Mouse (Mus musculus) forebrain, embryonic 14.5 days (tissue): Measurements from ENCODE around the gene Ifna5. TPM values are rescaled to one million over a fixed set of nuclear protein-coding genes. Genes with fewer than 3 reads are reported as not detected.
A peak's percentile ranks its signal among the peaks of the same experiment; 100 is the strongest.
"Not testable (repeated sequence)": the region's sequence is repeated elsewhere in the genome, so short reads cannot be mapped to it uniquely, and the experiment has no call there.

Source experiments
- ATAC-seq: fragments of 200-750 bp; cut with Nextera tagmentation; 2 replicates; pipeline ENCODE4 v1.8.0; 2017; ENCODE audit warnings: mild to moderate bottlenecking, moderate library complexity
- DNase-seq: peaks from one replicate; pipeline ENCODE4 v3.0.0-alpha.2; 2015; ENCODE audit warnings: low spot score
- H3K27ac ChIP-seq: fragments of 300-500 bp; sonication (generic); 2 replicates; pipeline ENCODE4 v1.5.1; 2014; ENCODE audit warnings: low read depth, mild to moderate bottlenecking, control low read depth, low read length, moderate library complexity
- H3K27me3 ChIP-seq: fragments of 300-500 bp; sonication (generic); replicated peaks from 2 replicates; pipeline ENCODE4 v1.6.1; 2014; ENCODE audit warnings: low read length, control low read depth, mixed read lengths; ENCODE audit not compliant: control insufficient read depth, insufficient read depth
- H3K36me3 ChIP-seq: fragments of 300-500 bp; sonication (generic); 2 replicates; pipeline ENCODE4 v1.6.1; 2014; ENCODE audit warnings: low read length, control low read depth; ENCODE audit not compliant: control insufficient read depth, insufficient read depth
- H3K4me1 ChIP-seq: fragments of 300-500 bp; sonication (generic); 2 replicates; pipeline ENCODE4 v1.6.1; 2014; ENCODE audit warnings: antibody characterized with exemption, low read length, control low read depth; ENCODE audit not compliant: control insufficient read depth, insufficient read depth
- H3K4me2 ChIP-seq: fragments of 300-500 bp; sonication (generic); 2 replicates; pipeline ENCODE4 v1.6.1; 2014; ENCODE audit warnings: mild to moderate bottlenecking, control low read depth, low read length
- H3K4me3 ChIP-seq: fragments of 300-500 bp; sonication (generic); 2 replicates; pipeline ENCODE4 v1.5.1; 2014; ENCODE audit warnings: low read depth, low read length, control low read depth
- H3K9ac ChIP-seq: fragments of 300-500 bp; sonication (generic); 2 replicates; pipeline ENCODE4 v1.6.1; 2014; ENCODE audit warnings: mild to moderate bottlenecking, low read length, control low read depth, moderate library complexity
- H3K9me3 ChIP-seq: fragments of 300-500 bp; sonication (generic); replicated peaks from 2 replicates; pipeline ENCODE4 v1.6.1; 2016; ENCODE audit warnings: low read length, control low read depth, mixed read lengths; ENCODE audit not compliant: control insufficient read depth
- WGBS: fragments of 180-500 bp; shearing (Covaris S2); extraction: QIAGEN DNeasy Blood & Tissue Kit; methylation state at CpG from one replicate; pipeline ENCODE4 v1.1.7; 2014; 5-methylcytosine and 5-hydroxymethylcytosine counted together
- polyA plus RNA-seq: library from polyadenylated mRNA; unstranded; fragments of >200 nt; fragmentation: Nextera tagmentation; extraction: Ambion mirVana; gene quantifications from 2 replicates; pipeline ENCODE4 v1.2.1, GENCODE M21; 2014

The Ifna5 gene
- not detected in 2 replicates for polyA plus RNA-seq

DNA sequence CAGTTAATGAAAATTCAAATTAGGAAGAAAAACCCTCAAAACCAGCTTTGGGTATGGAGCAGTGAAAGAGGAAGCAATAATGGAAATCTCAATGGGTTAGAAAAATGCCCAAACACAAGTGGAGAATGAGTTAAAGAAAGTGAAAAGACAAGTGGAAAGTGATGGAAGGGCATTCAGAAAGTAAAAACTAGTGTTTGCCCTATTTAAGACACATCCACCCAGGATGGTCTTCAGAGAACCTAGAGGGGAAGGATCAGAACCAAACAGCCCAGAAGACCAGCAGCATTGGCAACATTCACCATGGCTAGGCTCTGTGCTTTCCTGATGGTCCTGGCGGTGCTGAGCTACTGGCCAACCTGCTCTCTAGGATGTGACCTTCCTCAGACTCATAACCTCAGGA, at the start of gene Ifna5:
Ifna5 (plus strand) TSS at position 301 of the 400 bp plus-strand sequence.
- not testable (repeated sequence) for ATAC-seq, H3K4me1 ChIP-seq, H3K4me3 ChIP-seq, H3K9ac ChIP-seq, H3K27ac ChIP-seq, H3K4me2 ChIP-seq, H3K36me3 ChIP-seq, DNase-seq, H3K9me3 ChIP-seq, H3K27me3 ChIP-seq
- WGBS = 80% methylated on average over 1 of the region's 1 CpGs

DNA sequence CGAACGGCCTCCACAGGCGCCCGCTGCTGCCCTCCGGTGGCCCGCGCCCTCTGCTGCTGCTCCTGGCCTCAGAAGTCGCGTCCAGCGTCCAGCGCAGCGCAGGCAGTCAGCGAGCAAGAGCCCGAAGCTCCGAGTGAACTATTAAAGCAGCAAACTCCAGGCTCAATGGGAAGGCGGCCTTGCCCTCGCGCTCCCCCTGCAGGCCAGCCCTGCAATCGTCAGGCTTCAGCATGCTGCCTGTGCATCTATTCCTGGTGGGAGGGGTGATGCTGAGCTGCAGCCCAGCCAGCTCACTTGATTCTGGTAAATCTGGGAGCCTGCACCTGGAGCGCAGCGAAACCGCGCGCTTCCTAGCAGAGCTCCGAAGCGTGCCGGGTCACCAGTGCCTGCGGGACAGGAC, 46.9 kb upstream of the Ifna5 start, which contains the start of gene Gm13277:
Gm13277 (plus strand) TSS at position 231 of the 400 bp plus-strand sequence.
- not testable (repeated sequence) for H3K27me3 ChIP-seq, H3K9me3 ChIP-seq, H3K27ac ChIP-seq, H3K36me3 ChIP-seq, H3K9ac ChIP-seq, ATAC-seq, DNase-seq, H3K4me3 ChIP-seq, H3K4me2 ChIP-seq, H3K4me1 ChIP-seq
- no CpG with 5 or more reads among the region's 28 CpGs for WGBS

GRCm38 (mm10) chr4:88791250-88791649, 44.1 kb upstream of the Ifna5 start, which contains the start of gene Gm13278:
TSS of gene Gm13278 (plus strand) at chr4:88791550.
- H3K9ac ChIP-seq, ATAC-seq, H3K9me3 ChIP-seq, H3K4me3 ChIP-seq, H3K36me3 ChIP-seq, H3K27me3 ChIP-seq, H3K27ac ChIP-seq, DNase-seq, H3K4me1 ChIP-seq, H3K4me2 ChIP-seq: not testable (repeated sequence)
- no CpG with 5 or more reads among the region's 28 CpGs for WGBS

GRCm38 (mm10) chr4:88793936-88794675, 41.2 kb upstream of the Ifna5 start, which contains the start of gene Gm13275:
TSS of gene Gm13275 (plus strand) at chr4:88794487.
- not testable (repeated sequence) for H3K9ac ChIP-seq, H3K4me1 ChIP-seq, H3K9me3 ChIP-seq, H3K36me3 ChIP-seq, ATAC-seq, H3K27ac ChIP-seq, H3K4me2 ChIP-seq, H3K27me3 ChIP-seq, H3K4me3 ChIP-seq, DNase-seq
- WGBS = 0% methylated on average over 6 of the region's 52 CpGs

DNA sequence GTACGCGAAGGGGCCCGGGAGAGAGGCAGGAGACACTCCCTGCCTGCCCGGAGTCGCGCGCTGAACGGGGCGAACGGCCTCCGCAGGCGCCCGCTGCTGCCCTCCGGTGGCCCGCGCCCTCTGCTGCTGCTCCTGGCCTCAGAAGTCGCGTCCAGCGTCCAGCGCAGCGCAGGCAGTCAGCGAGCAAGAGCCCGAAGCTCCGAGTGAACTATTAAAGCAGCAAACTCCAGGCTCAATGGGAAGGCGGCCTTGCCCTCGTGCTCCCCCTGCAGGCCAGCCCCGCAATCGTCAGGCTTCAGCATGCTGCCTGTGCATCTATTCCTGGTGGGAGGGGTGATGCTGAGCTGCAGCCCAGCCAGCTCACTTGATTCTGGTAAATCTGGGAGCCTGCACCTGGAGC, 38.2 kb upstream of the Ifna5 start, which contains the start of gene Gm13279:
Gm13279 (plus strand) TSS at position 301 of the 400 bp plus-strand sequence.
- not testable (repeated sequence) for H3K4me3 ChIP-seq, H3K9ac ChIP-seq, H3K9me3 ChIP-seq, H3K27me3 ChIP-seq, H3K36me3 ChIP-seq, H3K4me1 ChIP-seq, ATAC-seq, DNase-seq, H3K27ac ChIP-seq, H3K4me2 ChIP-seq
- WGBS = no CpG with 5 or more reads among the region's 28 CpGs

- 0% methylated on average over 1 of the region's 7 CpGs for WGBS
- H3K4me1 ChIP-seq, H3K9ac ChIP-seq, H3K9me3 ChIP-seq, H3K27me3 ChIP-seq, DNase-seq, ATAC-seq, H3K27ac ChIP-seq, H3K4me3 ChIP-seq, H3K4me2 ChIP-seq, H3K36me3 ChIP-seq: not testable (repeated sequence)
These were observed 36.0 kb upstream of the Ifna5 start, which contains the start of gene Gm13285 for GRCm38 (mm10) chr4:88799365-88799764. TSS of gene Gm13285 (plus strand) at chr4:88799665.

- not testable (repeated sequence) for H3K36me3 ChIP-seq, ATAC-seq
- no CpG with 5 or more reads among the region's 29 CpGs for WGBS
These were observed 32.4 kb upstream of the Ifna5 start, which contains the start of gene Gm13287 for GRCm38 (mm10) chr4:88802954-88803353. TSS of gene Gm13287 (plus strand) at chr4:88803254.

DNA sequence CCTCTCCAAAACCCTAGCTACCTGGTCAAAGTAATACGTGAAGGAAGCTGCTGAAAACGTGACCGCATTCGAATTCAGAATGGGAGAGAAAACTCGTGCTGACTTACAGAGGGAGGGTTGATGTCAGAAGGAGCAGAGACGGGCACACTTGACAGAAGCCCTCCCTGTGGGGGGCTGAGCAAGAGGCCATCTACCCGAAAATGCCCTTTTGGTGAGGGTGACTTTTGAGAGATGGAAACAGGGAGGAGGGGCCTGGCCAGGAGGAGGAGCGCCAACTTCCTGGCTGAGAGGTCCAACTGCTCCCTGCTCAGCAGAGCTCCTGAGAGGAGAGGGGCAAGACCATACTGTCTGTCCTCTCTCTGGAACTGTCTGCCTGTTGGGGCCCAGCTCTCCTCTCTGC, 30.1 kb upstream of the Ifna5 start, which contains the start of gene Gm13288:
Gm13288 (plus strand) TSS at position 301 of the 400 bp plus-strand sequence.
- not testable (repeated sequence) for H3K9ac ChIP-seq, H3K9me3 ChIP-seq, H3K4me1 ChIP-seq, DNase-seq, ATAC-seq, H3K27ac ChIP-seq, H3K36me3 ChIP-seq, H3K27me3 ChIP-seq, H3K4me3 ChIP-seq
- no CpG with 5 or more reads among the region's 8 CpGs for WGBS
- peak within 1 kb of the TSS; percentile 34; the same call in 1 of the 2 replicates for H3K4me2 ChIP-seq

More at GRCm38 (mm10) chr4:88802954-88803353, 32.4 kb upstream of the Ifna5 start, which contains the start of gene Gm13287:
- H3K4me3 ChIP-seq, H3K27ac ChIP-seq, H3K27me3 ChIP-seq, H3K9ac ChIP-seq, H3K4me2 ChIP-seq, DNase-seq, H3K9me3 ChIP-seq, H3K4me1 ChIP-seq: not testable (repeated sequence)

DNA sequence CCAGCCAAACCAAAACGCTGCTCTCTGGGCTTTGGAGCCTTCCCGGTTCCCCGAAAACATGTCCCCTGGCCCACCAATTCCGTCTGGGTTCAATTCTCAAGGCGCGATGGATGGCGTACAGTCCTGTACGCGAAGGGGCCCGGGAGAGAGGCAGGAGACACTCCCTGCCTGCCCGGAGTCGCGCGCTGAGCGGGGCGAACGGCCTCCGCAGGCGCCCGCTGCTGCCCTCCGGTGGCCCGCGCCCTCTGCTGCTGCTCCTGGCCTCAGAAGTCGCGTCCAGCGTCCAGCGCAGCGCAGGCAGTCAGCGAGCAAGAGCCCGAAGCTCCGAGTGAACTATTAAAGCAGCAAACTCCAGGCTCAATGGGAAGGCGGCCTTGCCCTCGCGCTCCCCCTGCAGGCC, 29.6 kb upstream of the Ifna5 start:
- no CpG with 5 or more reads among the region's 34 CpGs for WGBS
- H3K9ac ChIP-seq, H3K27me3 ChIP-seq, H3K27ac ChIP-seq, H3K36me3 ChIP-seq, H3K4me3 ChIP-seq, H3K4me1 ChIP-seq, ATAC-seq, DNase-seq, H3K9me3 ChIP-seq: not testable (repeated sequence)
- peak overlapping the region; percentile 34; the same call in 1 of the 2 replicates for H3K4me2 ChIP-seq
